Comparison of ENCODE assay signal across 27 mouse cellular contexts in genomic region chr11:100754693-100755057, GRCm38 (mm10). TPM values are rescaled to one million over a fixed set of nuclear protein-coding genes. Genes with fewer than 3 reads are reported as not detected.
DNase-seq lines count a peak whose midpoint lies in the region; ATAC-seq and TF ChIP-seq lines count a peak whose summit lies in the region.
"Had no signal": no experiment of that assay in that cellular context is flagged by ENCODE, and none has a peak within 500 bp of the region (broad histone marks: within the 10 kb centered on the region; RNA-seq: fewer than 3 reads in every experiment).

No protein-coding gene starts in this region.

- peak; percentile 57 to 69 for DNase-seq in left cerebral cortex, adult 18-20 months (ENCODE audit: low spot score in 2 of 2)
- no peak for DNase-seq in left cerebral cortex, postnatal 10 days (ENCODE audit: extremely low spot score in 1 of 2, low spot score in 2 of 2)
- DNase-seq in brain, adult 2 months (ENCODE audit: low read depth, low spot score), result peak; percentile 72
- DNase-seq in right cerebral cortex, postnatal 10 days (ENCODE audit: low spot score in 2 of 2), result peak; percentile 62 to 70
- DNase-seq in urinary bladder, adult 18-20 months (ENCODE audit: low spot score in 2 of 2), result no peak
- DNase-seq in heart, adult 9 months (ENCODE audit: low spot score in 2 of 2), result no peak
- DNase-seq: adrenal gland, adult 8-10 months; adrenal gland, postnatal 36 days; cerebellum, adult 11 months; cerebellum, adult 8-10 months; cerebellum, postnatal 14 days; forebrain, postnatal 0 days; gastrocnemius, postnatal 14 days; heart, postnatal 10 days; heart, postnatal 4 days had no signal

- no peak for ATAC-seq in erythroid progenitor cell, adult 5-6 weeks (replicated peaks; ENCODE audit: low FRiP score, poor library complexity, severe bottlenecking)
- ATAC-seq: forebrain, embryonic 13.5 days; forebrain, postnatal 0 days; hindbrain, embryonic 16.5 days had no signal

- no peak overlapping the region for H3K4me3 ChIP-seq in cortical plate, adult 2 months (ENCODE audit: insufficient read depth, low read length)
- H3K4me3 ChIP-seq: embryonic facial prominence, embryonic 13.5 days; forebrain, embryonic 13.5 days; heart, embryonic 10.5 days; hindbrain, embryonic 12.5 days had no signal

- TF ChIP-seq CTCF in cortical plate, adult 2 months (IDR thresholded peaks at IDR 0.05; ENCODE audit: extremely low read depth, insufficient read depth, low read length), result no peak

- TF ChIP-seq POLR2A in cortical plate, adult 2 months (IDR thresholded peaks at IDR 0.05; ENCODE audit: extremely low read depth, insufficient read depth, low read length), result no peak

- H3K27ac ChIP-seq in cortical plate, adult 2 months (ENCODE audit: insufficient read depth, low read length), result peak overlapping the region; percentile 85
- H3K27ac ChIP-seq: embryonic facial prominence, embryonic 13.5 days; forebrain, embryonic 13.5 days; heart, embryonic 10.5 days; hindbrain, embryonic 12.5 days had no signal

- H3K4me1 ChIP-seq in cortical plate, adult 2 months (ENCODE audit: control insufficient read depth, insufficient read depth, low read length), result peaks cover 11% of the 10 kb centered on the region; the same call in 1 of the 2 replicates

- intact Hi-C loops in left cerebral cortex, postnatal 10 days (cut with DNase I), result no loop called here

RNA-seq across cellular contexts. Expression of gene Kcnh4, which starts 5.1 kb away (rescaled TPM):
- 10 to 100 TPM; 12.9 to 15.9 TPM for total RNA-seq in left cerebral cortex, adult 18-20 months (2021)
- total RNA-seq in left cerebral cortex, postnatal 10 days (2021), result 1 to 10 TPM; 7.8 to 9.5 TPM
- polyA plus RNA-seq in cortical plate, adult 2 months (2012; rRNA removed), result 23.4 and 25.4 TPM in 2 replicates
- total RNA-seq in erythroid progenitor cell, adult 5-6 weeks (2015; ENCODE audit: low replicate concordance), result not detected in 2 replicates
- not detected in 2 replicates for total RNA-seq in erythroid progenitor cell, adult 5-6 weeks (2017; ENCODE audit: low replicate concordance)
- total RNA-seq: common myeloid progenitor, adult 5-6 weeks; gastrocnemius, adult 18-20 months; gastrocnemius, postnatal 14 days; heart, postnatal 10 days; heart, postnatal 4 days had no signal
- polyA plus RNA-seq: heart, embryonic 10.5 days; heart, embryonic 14.5 days had no signal

RNA-seq across cellular contexts. Expression of gene Hcrt, which starts 8.1 kb away (rescaled TPM):
- total RNA-seq in left cerebral cortex, adult 18-20 months (2021), result not detected
- total RNA-seq in left cerebral cortex, postnatal 10 days (2021), result under 1 TPM in 1 of 2 experiments, not detected in 1; 0.86 TPM
- polyA plus RNA-seq in cortical plate, adult 2 months (2012; rRNA removed), result 0.29 and 0.78 TPM in 2 replicates
- not detected in 2 replicates for total RNA-seq in erythroid progenitor cell, adult 5-6 weeks (2015; ENCODE audit: low replicate concordance)
- total RNA-seq in erythroid progenitor cell, adult 5-6 weeks (2017; ENCODE audit: low replicate concordance), result not detected in 2 replicates
- total RNA-seq: adrenal gland, adult 8-10 months; adrenal gland, postnatal 36 days; common myeloid progenitor, adult 5-6 weeks; ES-E14; gastrocnemius, adult 18-20 months; gastrocnemius, postnatal 14 days; heart, postnatal 10 days; heart, postnatal 4 days had no signal
- polyA plus RNA-seq: embryonic facial prominence, embryonic 13.5 days; forebrain, embryonic 13.5 days; heart, embryonic 10.5 days; heart, embryonic 14.5 days; hindbrain, embryonic 12.5 days had no signal

RNA-seq across cellular contexts. Expression of gene Ghdc, which starts 16.1 kb away (rescaled TPM):
- 1 to 10 TPM; 7.0 to 8.6 TPM for total RNA-seq in left cerebral cortex, adult 18-20 months (2021)
- 1 to 10 TPM; 5.9 to 7.6 TPM for total RNA-seq in left cerebral cortex, postnatal 10 days (2021)
- 7.5 and 8.6 TPM in 2 replicates for polyA plus RNA-seq in cortical plate, adult 2 months (2012; rRNA removed)
- total RNA-seq in erythroid progenitor cell, adult 5-6 weeks (2015; ENCODE audit: low replicate concordance), result 0.72 and 0.84 TPM in 2 replicates
- total RNA-seq in erythroid progenitor cell, adult 5-6 weeks (2017; ENCODE audit: low replicate concordance), result 0.51 and 1.4 TPM in 2 replicates

RNA-seq across cellular contexts. Expression of gene Rab5c, which starts 16.7 kb away (rescaled TPM):
- 100 to 1,000 TPM; 152 to 162 TPM for total RNA-seq in left cerebral cortex, adult 18-20 months (2021)
- 100 to 1,000 TPM; 162 to 167 TPM for total RNA-seq in left cerebral cortex, postnatal 10 days (2021)
- polyA plus RNA-seq in cortical plate, adult 2 months (2012; rRNA removed), result 196 and 207 TPM in 2 replicates
- 99.8 and 136 TPM in 2 replicates for total RNA-seq in erythroid progenitor cell, adult 5-6 weeks (2015; ENCODE audit: low replicate concordance)
- 80.2 and 110 TPM in 2 replicates for total RNA-seq in erythroid progenitor cell, adult 5-6 weeks (2017; ENCODE audit: low replicate concordance)

RNA-seq across cellular contexts. Expression of gene Hspb9, which starts 41.0 kb away (rescaled TPM):
- total RNA-seq in left cerebral cortex, adult 18-20 months (2021), result not detected
- not detected for total RNA-seq in left cerebral cortex, postnatal 10 days (2021)
- 0.19 TPM in 1 of 2 replicates, not detected in the other for polyA plus RNA-seq in cortical plate, adult 2 months (2012; rRNA removed)
- total RNA-seq in erythroid progenitor cell, adult 5-6 weeks (2015; ENCODE audit: low replicate concordance), result not detected in 2 replicates
- not detected in 2 replicates for total RNA-seq in erythroid progenitor cell, adult 5-6 weeks (2017; ENCODE audit: low replicate concordance)
- total RNA-seq: adrenal gland, postnatal 36 days; common myeloid progenitor, adult 5-6 weeks; forebrain, postnatal 0 days; gastrocnemius, adult 18-20 months; gastrocnemius, postnatal 14 days; heart, postnatal 10 days; heart, postnatal 4 days had no signal
- polyA plus RNA-seq: brain, embryonic 14.5 days; embryonic facial prominence, embryonic 13.5 days; forebrain, embryonic 13.5 days; heart, embryonic 14.5 days had no signal

Comparison
In these comparisons a context has a peak if more than half of its experiments do, and no peak if none do; other contexts are left out.
1. DNase-seq: peak in left cerebral cortex, adult 18-20 months (2 of 2), brain, adult 2 months (single experiment) and right cerebral cortex, postnatal 10 days (2 of 2); none in left cerebral cortex, postnatal 10 days (0 of 2), urinary bladder, adult 18-20 months (0 of 2) and heart, adult 9 months (0 of 2).
2. RNA of gene Kcnh4, which starts 5.1 kb away (total RNA-seq): 12.9 to 15.9 TPM in left cerebral cortex, adult 18-20 months and 7.8 to 9.5 TPM in left cerebral cortex, postnatal 10 days; not detected in erythroid progenitor cell, adult 5-6 weeks; every median in the first group is over 4 times any median in the second.